Mouse (Mus musculus) ES-E14 (cell line): Measurements from ENCODE around the gene Phf21b. TPM values are rescaled to one million over a fixed set of nuclear protein-coding genes. Genes with fewer than 3 reads are reported as not detected.

ENCODE experiments used
- DNase-seq: peaks from one replicate; pipeline ENCODE4 v3.0.0-alpha.2; 2013; ENCODE audit warnings: low read depth, low spot score
- H3K27ac ChIP-seq: 2 replicates; pipeline ENCODE4 v1.5.1; 2012; ENCODE audit warnings: low read depth, mild to moderate bottlenecking, low read length, moderate library complexity, mixed read lengths; ENCODE audit not compliant: poor library complexity, insufficient read depth, severe bottlenecking
- H3K36me3 ChIP-seq: 2 replicates; pipeline ENCODE4 v1.6.1; 2012; ENCODE audit warnings: mild to moderate bottlenecking, low read length, moderate library complexity, mixed read lengths; ENCODE audit not compliant: control insufficient read depth, poor library complexity, insufficient read depth, severe bottlenecking
- H3K4me1 ChIP-seq, 2 experiments: fragments of 150-350 bp in 1 of 2; sonication (generic) in 1 of 2; 2 replicates each; pipeline ENCODE4 v1.6.1; 2012; ENCODE audit warnings: low read length in 2 of 2, mild to moderate bottlenecking in 1 of 2, mixed read lengths in 1 of 2; ENCODE audit not compliant: control insufficient read depth in 2 of 2, insufficient read depth in 2 of 2, poor library complexity in 1 of 2
- H3K4me3 ChIP-seq, 2 experiments: fragments of 150-350 bp in 1 of 2; sonication (generic) in 1 of 2; 2 replicates each; pipeline ENCODE4 v1.5.1; 2012; ENCODE audit warnings: low read length in 2 of 2, low read depth in 1 of 2, mild to moderate bottlenecking in 1 of 2, mixed read lengths in 1 of 2; ENCODE audit not compliant: insufficient read depth in 1 of 2, poor library complexity in 1 of 2, severe bottlenecking in 1 of 2
- H3K9ac ChIP-seq: 2 replicates; pipeline ENCODE4 v1.6.1; 2012; ENCODE audit warnings: low read depth, mild to moderate bottlenecking, low read length, mixed read lengths; ENCODE audit not compliant: poor library complexity, insufficient read depth, severe bottlenecking
- H3K9me3 ChIP-seq: fragments of 150-350 bp; sonication (generic); 2 replicates; pipeline ENCODE4 v1.6.1; 2012; ENCODE audit warnings: low read depth, mild to moderate bottlenecking, low read length; ENCODE audit not compliant: control insufficient read depth, insufficient read depth
- CHD2 ChIP-seq: IDR thresholded peaks from 2 replicates; pipeline ENCODE4 v1.6.1; 2014; ENCODE audit warnings: mild to moderate bottlenecking, low read depth, low read length, inconsistent platforms
- HCFC1 ChIP-seq: IDR thresholded peaks from 2 replicates; pipeline ENCODE4 v1.6.1; 2012; ENCODE audit warnings: low read length, inconsistent platforms, borderline replicate concordance; ENCODE audit not compliant: insufficient read depth
- MAFK ChIP-seq: IDR thresholded peaks from 2 replicates; pipeline ENCODE4 v1.6.1; 2014; ENCODE audit warnings: mild to moderate bottlenecking, low read depth, low read length, inconsistent platforms; ENCODE audit not compliant: insufficient read depth
- ZC3H11A ChIP-seq: IDR thresholded peaks from 2 replicates; pipeline ENCODE4 v1.6.1; 2012; ENCODE audit warnings: low read depth, mild to moderate bottlenecking, inconsistent platforms, low read length, borderline replicate concordance
- ZNF384 ChIP-seq: IDR thresholded peaks from 2 replicates; pipeline ENCODE4 v1.6.1; 2012; ENCODE audit warnings: low read depth, low read length, inconsistent platforms
- in situ Hi-C, 2 experiments: fragments of 600-800 bp; cut with MboI; formaldehyde crosslinking; loops; one replicate each; pipeline ENCODE4 v1.15.1; 2025; ENCODE audit warnings: low sequenced_read_pairs in 2 of 2, inconsistent platforms in 1 of 2; ENCODE audit not compliant: unreplicated experiment in 2 of 2
- total RNA-seq: library from RNA; depleted of rRNA; stranded (reverse); fragments of 300-350 nt; gene quantifications from 2 replicates; pipeline ENCODE4 v1.2.3, GENCODE M21; 2012

The Phf21b gene
- total RNA-seq, 1 experiment: 7.5 TPM

DNA sequence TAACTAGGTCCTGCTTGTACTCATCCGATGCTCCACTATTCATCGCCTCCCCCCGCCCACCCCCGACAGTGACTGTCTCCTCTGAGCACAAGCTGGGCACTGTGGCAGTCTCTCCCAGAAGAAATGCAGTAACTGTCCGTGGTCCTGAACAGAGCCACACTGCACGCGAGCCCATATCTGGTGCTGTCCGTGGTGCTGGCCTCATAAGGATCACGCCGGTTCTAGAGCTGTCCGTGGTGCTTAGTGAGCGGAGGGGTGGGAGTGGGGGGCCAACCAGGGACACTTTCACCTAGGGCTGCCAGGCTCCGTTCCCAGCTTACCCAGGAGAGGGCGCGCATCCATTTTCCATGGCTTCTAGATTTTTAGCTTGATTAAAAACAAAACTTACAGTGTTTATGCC lies 26.4 kb downstream of the Phf21b start:
- Histone ChIP-seq H3K9me3 (no peaks in the 10 kb centered on the region), H3K4me1 (peaks cover 0 to 2% of the 10 kb centered on the region in 2 experiments; a peak in 1 of 4 replicates), H3K27ac (no peak overlapping the region), H3K9ac (no peak overlapping the region), H3K36me3 (no peaks in the 10 kb centered on the region), H3K4me3 (no peak overlapping the region)
- peak; percentile 89 for DNase-seq
- in situ Hi-C loops: no loop called here
- peak; percentile 58; the same call in 1 of the 2 replicates for TF ChIP-seq HCFC1
- TF ChIP-seq ZNF384: no peak

GRCm38 (mm10) chr15:84828603-84829002 lies 27.2 kb downstream of the Phf21b start:
- H3K4me3 ChIP-seq: no peak overlapping the region
- H3K27ac ChIP-seq: no peak overlapping the region
- in situ Hi-C loops: no loop called here
- TF ChIP-seq MAFK (no peak), ZNF384 (no peak), ZC3H11A (no peak), CHD2 (no peak), HCFC1 (no peak)
- H3K4me1 ChIP-seq: peaks cover 0 to 2% of the 10 kb centered on the region in 2 experiments; a peak in 1 of 4 replicates
- no peak for DNase-seq
- H3K9ac ChIP-seq: no peak overlapping the region
- no peaks in the 10 kb centered on the region for H3K36me3 ChIP-seq
- H3K9me3 ChIP-seq: no peaks in the 10 kb centered on the region

DNA sequence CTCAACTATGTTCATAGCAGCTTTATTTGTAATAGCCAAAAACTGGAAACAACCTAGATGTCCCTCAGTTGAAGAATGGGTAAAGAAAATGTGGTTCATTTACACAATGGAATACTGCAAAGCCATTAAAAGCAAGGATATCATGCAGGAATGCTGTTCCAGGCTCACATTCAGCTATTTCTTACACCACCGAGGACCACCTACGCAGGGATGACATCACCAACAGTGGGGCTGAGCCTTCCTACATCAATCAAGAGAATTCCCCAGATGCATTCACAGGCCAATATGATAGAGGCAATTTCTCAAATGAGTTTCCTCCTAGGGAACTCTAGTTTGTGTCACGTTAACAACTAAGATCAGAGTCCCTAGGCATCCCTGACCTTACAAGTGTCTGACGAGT lies 32.8 kb downstream of the Phf21b start:
- H3K27ac ChIP-seq: no peak overlapping the region
- no peak overlapping the region for H3K9ac ChIP-seq
- DNase-seq: no peak
- in situ Hi-C loops: no loop called here
- no peak overlapping the region for H3K4me3 ChIP-seq
- H3K4me1 ChIP-seq: peaks cover 0 to 2% of the 10 kb centered on the region in 2 experiments; a peak in 1 of 4 replicates
- no peaks in the 10 kb centered on the region; the same call in 1 of the 2 replicates for H3K36me3 ChIP-seq
- no peaks in the 10 kb centered on the region for H3K9me3 ChIP-seq
- no peak for TF ChIP-seq CHD2
- TF ChIP-seq HCFC1: no peak
- no peak for TF ChIP-seq MAFK
- TF ChIP-seq ZNF384: no peak
- TF ChIP-seq ZC3H11A: no peak

DNA sequence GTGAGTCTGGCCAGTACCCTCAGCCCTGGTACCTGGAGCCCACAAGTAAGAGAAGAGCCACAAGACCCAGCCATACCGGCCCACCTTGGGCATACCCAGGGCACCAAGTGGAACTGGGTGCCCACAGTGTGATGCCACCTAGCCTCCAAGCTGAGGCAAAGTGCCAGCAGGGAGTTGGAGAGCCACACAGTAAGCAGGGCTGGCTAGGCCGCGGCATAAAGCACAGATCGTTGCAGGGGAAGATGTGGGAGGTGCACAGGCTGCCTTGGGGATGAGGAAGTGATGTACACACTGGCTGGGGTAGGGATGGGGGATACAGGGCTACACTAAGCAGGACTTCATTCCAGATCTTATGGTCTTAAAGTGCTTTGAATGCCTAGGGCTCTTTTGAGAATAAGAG lies 35.0 kb downstream of the Phf21b start:
- Histone ChIP-seq H3K4me1 (no peaks in the 10 kb centered on the region), H3K27ac (no peak overlapping the region), H3K9ac (no peak overlapping the region), H3K36me3 (no peaks in the 10 kb centered on the region; the same call in 1 of the 2 replicates), H3K4me3 (no peak overlapping the region), H3K9me3 (no peaks in the 10 kb centered on the region)
- in situ Hi-C loops: no loop called here
- no peak for DNase-seq
- TF ChIP-seq CHD2 (no peak), HCFC1 (no peak), ZC3H11A (no peak), ZNF384 (no peak), MAFK (no peak)

DNA sequence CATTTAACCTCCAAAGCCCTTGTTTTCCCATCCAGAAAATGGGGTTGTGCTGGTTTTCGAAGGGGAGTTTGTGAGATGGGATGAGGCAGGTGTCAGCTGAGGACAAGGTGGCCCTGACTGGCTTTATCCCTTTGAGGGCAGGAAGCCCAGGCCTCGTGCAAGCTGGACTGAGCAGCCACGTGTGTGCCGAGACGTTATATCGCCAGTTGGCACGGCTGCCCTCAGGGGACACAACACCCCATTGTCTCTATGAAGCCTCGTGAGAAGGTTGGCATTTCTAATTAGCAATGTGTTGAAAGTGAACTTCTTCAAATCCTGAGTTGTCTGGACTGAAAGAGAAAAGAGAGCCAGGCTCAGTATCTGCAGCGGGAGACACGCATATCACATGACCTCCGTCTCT lies 37.6 kb downstream of the Phf21b start:
- H3K4me3 ChIP-seq: no peak overlapping the region
- in situ Hi-C loops: no loop called here
- no peak for DNase-seq
- no peak for TF ChIP-seq MAFK
- no peak for TF ChIP-seq CHD2
- TF ChIP-seq ZC3H11A: no peak
- TF ChIP-seq HCFC1: no peak
- no peak for TF ChIP-seq ZNF384
- no peaks in the 10 kb centered on the region; the same call in 1 of the 2 replicates for H3K36me3 ChIP-seq
- H3K4me1 ChIP-seq: no peaks in the 10 kb centered on the region
- H3K27ac ChIP-seq: no peak overlapping the region
- no peak overlapping the region for H3K9ac ChIP-seq
- no peaks in the 10 kb centered on the region for H3K9me3 ChIP-seq
